Mouse (Mus musculus) heart, embryonic 14.5 days (tissue): ENCODE measurements around the gene Lrrfip1. TPM values are rescaled to one million over a fixed set of nuclear protein-coding genes. Genes with fewer than 3 reads are reported as not detected.
A peak's percentile ranks its signal among the peaks of the same experiment; 100 is the strongest.

Source experiments
- ATAC-seq: fragments of 200-750 bp; cut with Nextera tagmentation; 2 replicates; pipeline ENCODE4 v1.8.0; 2017; ENCODE audit warnings: low read depth, moderate TSS enrichment; ENCODE audit not compliant: insufficient number of reproducible peaks, insufficient read depth, low FRiP score
- H3K27ac ChIP-seq, 2 experiments: fragments of 200-500 bp in 1 of 2; fragments of 300-500 bp in 1 of 2; sonication (generic) in 1 of 2; replicated peaks in 1 of 2; 2 replicates each; pipeline ENCODE4 v1.5.1; 2012 to 2014; ENCODE audit warnings: low read depth in 2 of 2, low read length in 2 of 2, control low read depth in 1 of 2, mild to moderate bottlenecking in 1 of 2, mixed read lengths in 1 of 2; ENCODE audit not compliant: control insufficient read depth in 1 of 2, insufficient read depth in 1 of 2
- H3K27me3 ChIP-seq: fragments of 300-500 bp; sonication (generic); 2 replicates; pipeline ENCODE4 v1.6.1; 2014; ENCODE audit warnings: mild to moderate bottlenecking, low read length, control low read depth; ENCODE audit not compliant: control insufficient read depth, insufficient read depth
- H3K36me3 ChIP-seq: fragments of 300-500 bp; sonication (generic); 2 replicates; pipeline ENCODE4 v1.6.1; 2014; ENCODE audit warnings: mild to moderate bottlenecking, control low read depth, low read length, mixed read lengths; ENCODE audit not compliant: control insufficient read depth, insufficient read depth
- H3K4me1 ChIP-seq, 2 experiments: fragments of 200-500 bp in 1 of 2; fragments of 300-500 bp in 1 of 2; sonication (generic) in 1 of 2; 2 replicates each; pipeline ENCODE4 v1.6.1; 2012 to 2014; ENCODE audit warnings: low read length in 2 of 2, control low read depth in 1 of 2, mixed read lengths in 1 of 2; ENCODE audit not compliant: control insufficient read depth in 2 of 2, insufficient read depth in 2 of 2
- H3K4me2 ChIP-seq: fragments of 300-500 bp; sonication (generic); 2 replicates; pipeline ENCODE4 v1.6.1; 2014; ENCODE audit warnings: mild to moderate bottlenecking, low read length
- H3K4me3 ChIP-seq, 2 experiments: fragments of 200-500 bp in 1 of 2; fragments of 300-500 bp in 1 of 2; sonication (generic) in 1 of 2; 2 replicates each; pipeline ENCODE4 v1.5.1; 2012 to 2014; ENCODE audit warnings: low read length in 2 of 2, mild to moderate bottlenecking in 2 of 2, control low read depth in 1 of 2, low read depth in 1 of 2, moderate library complexity in 1 of 2; ENCODE audit not compliant: control insufficient read depth in 1 of 2, insufficient read depth in 1 of 2
- H3K9ac ChIP-seq: fragments of 300-500 bp; sonication (generic); 2 replicates; pipeline ENCODE4 v1.6.1; 2014; ENCODE audit warnings: mild to moderate bottlenecking, low read length
- H3K9me3 ChIP-seq: fragments of 300-500 bp; sonication (generic); 2 replicates; pipeline ENCODE4 v1.6.1; 2016; ENCODE audit warnings: low read length, control low read depth; ENCODE audit not compliant: control insufficient read depth
- WGBS: fragments of 180-500 bp; shearing (Covaris S2); extraction: QIAGEN DNeasy Blood & Tissue Kit; methylation state at CpG from one replicate; pipeline ENCODE4 v1.1.7; 2014; 5-methylcytosine and 5-hydroxymethylcytosine counted together
- polyA plus RNA-seq: library from polyadenylated mRNA; unstranded; fragments of >200 nt; fragmentation: Nextera tagmentation; extraction: Ambion mirVana; gene quantifications from 2 replicates; pipeline ENCODE4 v1.2.1, GENCODE M21; 2014

The Lrrfip1 gene
- polyA plus RNA-seq, 1 experiment from 2014 or later: 151 TPM

GRCm38 (mm10) chr1:91123004-91123403 is 124.5 kb downstream of the Lrrfip1 start:
- Histone ChIP-seq H3K4me1 (peaks cover 0 to 2% of the 10 kb centered on the region in 2 experiments; a peak in 1 of 4 replicates), H3K27me3 (no peaks in the 10 kb centered on the region), H3K27ac (no peak overlapping the region), H3K4me2 (no peak overlapping the region), H3K4me3 (no peak overlapping the region), H3K9ac (no peak overlapping the region), H3K9me3 (0 out of 2 replicates have a peak, but pooled peaks cover under 1% of the 10 kb centered on the region), H3K36me3 (peaks cover 93% of the 10 kb centered on the region)
- no peak for ATAC-seq
- WGBS: 93% methylated on average over 5 of the region's 5 CpGs

GRCm38 (mm10) chr1:91123466-91123865 is 124.9 kb downstream of the Lrrfip1 start:
- Histone ChIP-seq H3K36me3 (peaks cover 98% of the 10 kb centered on the region), H3K9ac (no peak overlapping the region), H3K27ac (no peak overlapping the region), H3K4me3 (no peak overlapping the region), H3K4me1 (no peaks in the 10 kb centered on the region), H3K9me3 (0 out of 2 replicates have a peak, but pooled peaks cover 5% of the 10 kb centered on the region), H3K4me2 (no peak overlapping the region), H3K27me3 (no peaks in the 10 kb centered on the region)
- ATAC-seq: no peak
- WGBS: 77% methylated on average over 3 of the region's 3 CpGs

GRCm38 (mm10) chr1:91128849-91129248 is 130.3 kb downstream of the Lrrfip1 start:
- no peak overlapping the region for H3K9ac ChIP-seq

DNA sequence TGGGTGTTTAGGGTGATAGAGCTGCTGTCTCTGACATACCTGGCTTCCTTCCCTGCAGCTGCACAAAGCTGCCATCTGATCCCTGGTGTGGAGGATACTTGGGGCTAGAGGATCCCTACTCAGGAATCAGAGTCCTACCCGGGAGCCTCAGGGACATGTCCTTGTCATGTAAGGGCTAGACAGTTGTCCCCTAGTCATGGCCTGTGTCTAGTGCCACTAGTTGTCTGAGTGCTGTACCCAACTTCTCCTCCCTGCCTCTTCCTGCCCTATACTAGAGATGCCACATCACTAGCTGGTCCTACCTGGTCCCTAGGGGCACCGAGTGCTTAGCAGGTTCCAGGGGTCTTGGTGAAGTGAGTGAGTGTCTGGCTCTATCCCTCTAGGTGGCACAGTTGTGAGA is 138.5 kb downstream of the Lrrfip1 start:
- WGBS: 72% methylated on average over 2 of the region's 2 CpGs

More at GRCm38 (mm10) chr1:91128849-91129248, 130.3 kb downstream of the Lrrfip1 start:
- Histone ChIP-seq H3K36me3 (peaks cover 64% of the 10 kb centered on the region), H3K4me2 (no peak overlapping the region), H3K9me3 (0 out of 2 replicates have a peak, but pooled peaks cover 7% of the 10 kb centered on the region), H3K4me1 (no peaks in the 10 kb centered on the region), H3K4me3 (no peak overlapping the region), H3K27me3 (no peaks in the 10 kb centered on the region), H3K27ac (no peak overlapping the region)
- ATAC-seq: no peak
- WGBS: 86% methylated on average over 4 of the region's 4 CpGs

DNA sequence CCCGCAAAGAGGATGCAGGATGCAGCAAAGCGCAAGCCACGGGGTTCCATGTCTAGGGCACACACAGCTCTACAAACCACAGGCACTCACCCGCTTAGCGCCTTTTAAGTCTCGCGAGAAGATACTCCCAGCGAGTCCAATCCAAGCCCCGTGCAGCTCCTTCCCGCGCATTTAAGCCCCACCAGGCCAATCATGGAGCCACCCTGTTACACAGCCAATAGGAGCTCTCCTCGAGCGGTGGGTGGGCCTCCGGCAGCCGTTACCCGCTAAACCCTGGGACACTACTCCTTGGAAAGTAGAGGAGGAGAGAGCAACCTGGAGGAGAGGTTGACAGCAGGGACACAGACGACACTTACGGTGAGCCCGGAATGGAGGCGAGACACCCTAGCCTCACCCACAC is 146.3 kb downstream of the Lrrfip1 start, which contains the start of gene Rbm44:
Gene Rbm44 (plus strand): TSS at position 277 of the 400 bp plus-strand sequence.
- Histone ChIP-seq H3K27ac (no peak within 1 kb of the TSS), H3K27me3 (no peaks in the 10 kb centered on the region), H3K4me2 (peak within 1 kb of the TSS; percentile 37), H3K4me1 (no peaks in the 10 kb centered on the region), H3K9ac (peak within 1 kb of the TSS; percentile 48; the same call in 1 of the 2 replicates), H3K9me3 (no peaks in the 10 kb centered on the region), H3K4me3 (peak within 1 kb of the TSS; percentile 15 to 22; a peak in 3 of 4 replicates), H3K36me3 (no peaks in the 10 kb centered on the region)
- peak; percentile 64 for ATAC-seq
- WGBS: 45% methylated on average over 20 of the region's 20 CpGs

More for the DNA sequence above, 138.5 kb downstream of the Lrrfip1 start:
- no peak overlapping the region for H3K27ac ChIP-seq
- H3K4me3 ChIP-seq: no peak overlapping the region
- H3K4me2 ChIP-seq: no peak overlapping the region
- no peaks in the 10 kb centered on the region for H3K9me3 ChIP-seq
- H3K9ac ChIP-seq: no peak overlapping the region
- H3K27me3 ChIP-seq: no peaks in the 10 kb centered on the region
- H3K4me1 ChIP-seq: no peaks in the 10 kb centered on the region
- no peaks in the 10 kb centered on the region for H3K36me3 ChIP-seq
- no peak for ATAC-seq

DNA sequence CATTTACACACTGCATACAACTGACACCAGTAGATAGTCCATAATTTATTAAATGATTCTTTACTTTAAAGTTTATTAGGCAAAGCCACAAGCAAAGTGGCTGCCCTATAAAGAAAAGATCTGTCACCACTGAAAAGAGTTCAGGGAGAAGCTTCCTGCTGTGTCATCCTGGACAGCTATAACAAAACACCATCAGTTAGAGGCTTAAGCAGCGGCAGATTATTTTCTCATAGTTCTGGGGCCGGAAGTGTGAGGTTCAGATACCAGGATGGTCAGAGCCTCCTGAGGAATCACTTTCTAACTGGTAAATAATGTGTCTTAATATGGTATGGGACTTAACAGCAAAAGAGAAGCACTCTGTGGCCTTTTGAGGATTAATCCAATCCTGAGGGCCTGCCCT is 153.0 kb downstream of the Lrrfip1 start:
- H3K27me3 ChIP-seq: no peaks in the 10 kb centered on the region
- WGBS: 64% methylated on average over 2 of the region's 2 CpGs
- no peaks in the 10 kb centered on the region for H3K36me3 ChIP-seq
- no peak overlapping the region for H3K4me3 ChIP-seq
- no peak for ATAC-seq
- H3K4me2 ChIP-seq: no peak overlapping the region
- no peak overlapping the region for H3K9ac ChIP-seq
- no peak overlapping the region for H3K27ac ChIP-seq
- H3K4me1 ChIP-seq: no peaks in the 10 kb centered on the region
- no peaks in the 10 kb centered on the region for H3K9me3 ChIP-seq

DNA sequence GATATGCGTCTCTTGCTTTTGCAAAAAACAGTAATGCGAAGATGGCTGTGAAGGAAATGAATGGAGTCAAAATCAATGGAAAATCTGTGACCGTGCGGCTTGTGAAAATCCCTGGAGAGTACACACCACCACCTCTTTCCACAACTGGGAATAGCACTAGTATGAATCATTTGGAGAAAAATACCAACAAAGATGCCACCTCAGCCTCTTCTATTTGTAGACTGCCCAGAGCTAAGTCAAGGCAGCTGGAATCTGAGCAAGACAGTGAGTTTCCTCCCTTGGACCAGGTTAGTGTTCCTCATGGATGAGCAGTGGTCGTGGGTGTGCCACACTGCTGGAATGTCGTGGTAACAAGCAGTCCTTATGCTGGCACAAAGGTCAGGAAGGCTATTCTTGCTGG is 168.3 kb downstream of the Lrrfip1 start:
- 78% methylated on average over 6 of the region's 6 CpGs for WGBS
- Histone ChIP-seq H3K4me2 (no peak overlapping the region), H3K4me1 (peaks cover 0 to 6% of the 10 kb centered on the region in 2 experiments; a peak in 2 of 4 replicates), H3K4me3 (no peak overlapping the region), H3K27me3 (no peaks in the 10 kb centered on the region), H3K9ac (no peak overlapping the region), H3K36me3 (no peaks in the 10 kb centered on the region), H3K9me3 (no peaks in the 10 kb centered on the region), H3K27ac (no peak overlapping the region)
- no peak for ATAC-seq

GRCm38 (mm10) chr1:91169157-91169556 is 170.6 kb downstream of the Lrrfip1 start:
- H3K4me1 ChIP-seq: peaks cover 0 to 6% of the 10 kb centered on the region in 2 experiments; a peak in 2 of 4 replicates
- H3K27me3 ChIP-seq: no peaks in the 10 kb centered on the region
- WGBS: 41% methylated on average over 4 of the region's 4 CpGs
- no peak overlapping the region for H3K4me2 ChIP-seq
- no peaks in the 10 kb centered on the region for H3K36me3 ChIP-seq
- H3K9ac ChIP-seq: no peak overlapping the region
- no peak for ATAC-seq
- no peak overlapping the region for H3K27ac ChIP-seq
- peaks cover 4% of the 10 kb centered on the region; the same call in 1 of the 2 replicates for H3K9me3 ChIP-seq
- H3K4me3 ChIP-seq: no peak overlapping the region
